Mouse (Mus musculus): ENCODE measurements around the gene Sorcs2.

DNA sequence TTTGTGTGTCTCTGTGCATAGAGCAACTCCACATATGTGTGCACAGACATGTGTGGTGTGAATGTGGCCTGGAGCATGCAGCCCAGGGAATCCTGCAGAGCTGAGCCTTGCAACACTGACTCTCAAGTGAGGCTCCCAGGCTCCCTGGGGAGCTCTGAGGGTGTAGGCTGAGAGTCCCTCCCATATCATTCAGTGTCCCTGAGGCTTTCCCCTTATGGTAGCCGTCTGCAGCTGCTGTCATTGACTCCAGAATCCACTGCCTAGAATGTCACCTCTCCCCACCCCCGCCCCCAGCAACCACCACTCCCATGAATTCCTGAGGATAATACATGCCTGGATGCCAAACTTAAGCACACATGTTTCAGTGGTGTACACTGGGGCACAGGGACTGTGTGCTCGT is 269.4 kb downstream of the Sorcs2 start:
- TF ChIP-seq CTCF (IDR thresholded peaks at IDR 0.05; ENCODE audit: extremely low read depth, insufficient read depth, low read length) (no peak), POLR2A (IDR thresholded peaks at IDR 0.05; ENCODE audit: extremely low read depth, insufficient read depth, low read length) (no peak)
